Mouse (Mus musculus) right cerebral cortex, postnatal 4 days (tissue): ENCODE data around the gene Pcdh11x.
A peak's percentile ranks its signal among the peaks of the same experiment; 100 is the strongest.
"Not testable (repeated sequence)": the region's sequence is repeated elsewhere in the genome, so short reads cannot be mapped to it uniquely, and the experiment has no call there.

ENCODE experiments used
- DNase-seq: peaks from one replicate; pipeline ENCODE4 v3.0.0-alpha.2; 2022

Pcdh11x gene

GRCm38 (mm10) chrX:120290011-120290899 lies at the start of gene Pcdh11x:
Gene Pcdh11x, plus strand, starts transcription at chrX:120290259.
- DNase-seq: peak; percentile 60

- DNase-seq: no peak
Measured at GRCm38 (mm10) chrX:120260089-120260488, 30.0 kb upstream of the Pcdh11x start.

- DNase-seq: no peak
Measured at GRCm38 (mm10) chrX:120285522-120285921, 4.5 kb upstream of the Pcdh11x start.

- no peak for DNase-seq
Measured at GRCm38 (mm10) chrX:120287502-120287901, 2.6 kb upstream of the Pcdh11x start.

- DNase-seq: peak; percentile 4
Measured at GRCm38 (mm10) chrX:120290900-120291280, 831 bp downstream of the Pcdh11x start.

- peak; percentile 14 for DNase-seq
Measured at GRCm38 (mm10) chrX:120291696-120292095, 1.6 kb downstream of the Pcdh11x start.

GRCm38 (mm10) chrX:120292832-120293750 lies 3.0 kb downstream of the Pcdh11x start:
- peak; percentile 37 for DNase-seq

- DNase-seq: no peak
Measured at GRCm38 (mm10) chrX:120301469-120302175, 11.6 kb downstream of the Pcdh11x start.

- not testable (repeated sequence) for DNase-seq
Measured at GRCm38 (mm10) chrX:120312995-120313394, 22.9 kb downstream of the Pcdh11x start, which contains the start of gene H2afb3. Gene H2afb3, minus strand, starts transcription at chrX:120313095.

GRCm38 (mm10) chrX:120466225-120466624 lies 176.2 kb downstream of the Pcdh11x start:
- DNase-seq: no peak

- no peak for DNase-seq
Measured at GRCm38 (mm10) chrX:120486428-120486827, 196.4 kb downstream of the Pcdh11x start.

GRCm38 (mm10) chrX:120524986-120525385 lies 234.9 kb downstream of the Pcdh11x start:
- no peak for DNase-seq

GRCm38 (mm10) chrX:120599309-120599708 lies 309.2 kb downstream of the Pcdh11x start:
- no peak for DNase-seq

GRCm38 (mm10) chrX:120618460-120618859 lies 328.4 kb downstream of the Pcdh11x start:
- no peak for DNase-seq

GRCm38 (mm10) chrX:120670236-120670635 lies 380.2 kb downstream of the Pcdh11x start:
- not testable (repeated sequence) for DNase-seq

- no peak for DNase-seq
Measured at GRCm38 (mm10) chrX:120734144-120734543, 444.1 kb downstream of the Pcdh11x start.

- no peak for DNase-seq
Measured at GRCm38 (mm10) chrX:120735792-120736191, 445.7 kb downstream of the Pcdh11x start.

GRCm38 (mm10) chrX:120944556-120944955 lies 654.5 kb downstream of the Pcdh11x start:
- DNase-seq: no peak
